Mouse (Mus musculus) neural tube, embryonic 14.5 days (tissue): ENCODE results near the gene Sdhaf2. TPM values are rescaled to one million over a fixed set of nuclear protein-coding genes. Genes with fewer than 3 reads are reported as not detected.
A peak's percentile ranks its signal among the peaks of the same experiment; 100 is the strongest.

Experiments used
- ATAC-seq: fragments of 200-750 bp; cut with Nextera tagmentation; 2 replicates; pipeline ENCODE4 v1.8.0; 2017; ENCODE audit warnings: low read depth, mild to moderate bottlenecking, moderate TSS enrichment, moderate library complexity
- H3K27ac ChIP-seq: fragments of 300-500 bp; sonication (generic); 2 replicates; pipeline ENCODE4 v1.5.1; 2014; ENCODE audit warnings: low read depth, mild to moderate bottlenecking, control low read depth, low read length, moderate library complexity, mixed read lengths
- H3K27me3 ChIP-seq: fragments of 300-500 bp; sonication (generic); 2 replicates; pipeline ENCODE4 v1.6.1; 2014; ENCODE audit warnings: low read length; ENCODE audit not compliant: control insufficient read depth, insufficient read depth
- H3K36me3 ChIP-seq: fragments of 300-500 bp; sonication (generic); 2 replicates; pipeline ENCODE4 v1.6.1; 2014; ENCODE audit warnings: low read length, mixed read lengths; ENCODE audit not compliant: control insufficient read depth, insufficient read depth
- H3K4me1 ChIP-seq: fragments of 300-500 bp; sonication (generic); 2 replicates; pipeline ENCODE4 v1.6.1; 2014; ENCODE audit warnings: low read length; ENCODE audit not compliant: control insufficient read depth, insufficient read depth
- H3K4me2 ChIP-seq: fragments of 300-500 bp; sonication (generic); 2 replicates; pipeline ENCODE4 v1.6.1; 2014; ENCODE audit warnings: mild to moderate bottlenecking, low read depth, low read length, control low read depth
- H3K4me3 ChIP-seq: fragments of 300-500 bp; sonication (generic); 2 replicates; pipeline ENCODE4 v1.5.1; 2014; ENCODE audit warnings: low read depth, low read length, control low read depth, mixed read lengths
- H3K9ac ChIP-seq: fragments of 300-500 bp; sonication (generic); replicated peaks from 2 replicates; pipeline ENCODE4 v1.6.1; 2014; ENCODE audit warnings: low read depth, mild to moderate bottlenecking, control low read depth, low read length, mixed read lengths
- H3K9me3 ChIP-seq: fragments of 300-500 bp; sonication (generic); 2 replicates; pipeline ENCODE4 v1.6.1; 2016; ENCODE audit warnings: low read length; ENCODE audit not compliant: control insufficient read depth
- WGBS: fragments of 180-500 bp; shearing (Covaris S2); extraction: QIAGEN DNeasy Blood & Tissue Kit; methylation state at CpG from one replicate; pipeline ENCODE4 v1.1.7; 2014; 5-methylcytosine and 5-hydroxymethylcytosine counted together
- polyA plus RNA-seq: library from polyadenylated mRNA; unstranded; fragments of >200 nt; fragmentation: Nextera tagmentation; extraction: Ambion mirVana; gene quantifications from 2 replicates; pipeline ENCODE4 v1.2.1, GENCODE M21; 2014

The Sdhaf2 gene
- polyA plus RNA-seq, 1 experiment from 2014 or later = 73.3 TPM

DNA sequence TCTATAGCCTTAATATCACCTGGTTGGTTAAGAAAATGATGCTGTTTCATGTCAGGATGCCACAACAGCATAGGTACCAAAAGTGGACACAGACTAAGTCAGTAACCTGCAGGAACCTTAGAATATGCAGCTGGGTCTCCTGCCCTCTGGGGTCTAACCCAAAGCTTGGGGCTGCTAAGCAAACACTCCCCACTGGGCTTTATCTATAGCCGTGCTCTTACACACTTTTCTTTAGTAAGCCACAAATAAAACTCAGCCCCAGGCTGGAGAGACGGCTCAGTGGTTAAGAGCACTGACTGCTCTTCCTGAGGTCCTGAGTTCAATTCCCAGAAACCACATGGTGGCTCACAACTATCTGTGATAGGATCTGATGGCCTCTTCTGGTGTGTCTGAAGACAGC lies 31.1 kb upstream of the Sdhaf2 start:
- WGBS = 72% methylated on average over 2 of the region's 2 CpGs
- ATAC-seq = no peak
- Histone ChIP-seq H3K27me3 (no peaks in the 10 kb centered on the region), H3K9me3 (no peaks in the 10 kb centered on the region), H3K4me3 (no peak overlapping the region), H3K4me2 (no peak overlapping the region), H3K9ac (no peak overlapping the region), H3K36me3 (peaks cover 3% of the 10 kb centered on the region; the same call in 1 of the 2 replicates), H3K4me1 (peaks cover 5% of the 10 kb centered on the region; the same call in 1 of the 2 replicates), H3K27ac (no peak overlapping the region)

DNA sequence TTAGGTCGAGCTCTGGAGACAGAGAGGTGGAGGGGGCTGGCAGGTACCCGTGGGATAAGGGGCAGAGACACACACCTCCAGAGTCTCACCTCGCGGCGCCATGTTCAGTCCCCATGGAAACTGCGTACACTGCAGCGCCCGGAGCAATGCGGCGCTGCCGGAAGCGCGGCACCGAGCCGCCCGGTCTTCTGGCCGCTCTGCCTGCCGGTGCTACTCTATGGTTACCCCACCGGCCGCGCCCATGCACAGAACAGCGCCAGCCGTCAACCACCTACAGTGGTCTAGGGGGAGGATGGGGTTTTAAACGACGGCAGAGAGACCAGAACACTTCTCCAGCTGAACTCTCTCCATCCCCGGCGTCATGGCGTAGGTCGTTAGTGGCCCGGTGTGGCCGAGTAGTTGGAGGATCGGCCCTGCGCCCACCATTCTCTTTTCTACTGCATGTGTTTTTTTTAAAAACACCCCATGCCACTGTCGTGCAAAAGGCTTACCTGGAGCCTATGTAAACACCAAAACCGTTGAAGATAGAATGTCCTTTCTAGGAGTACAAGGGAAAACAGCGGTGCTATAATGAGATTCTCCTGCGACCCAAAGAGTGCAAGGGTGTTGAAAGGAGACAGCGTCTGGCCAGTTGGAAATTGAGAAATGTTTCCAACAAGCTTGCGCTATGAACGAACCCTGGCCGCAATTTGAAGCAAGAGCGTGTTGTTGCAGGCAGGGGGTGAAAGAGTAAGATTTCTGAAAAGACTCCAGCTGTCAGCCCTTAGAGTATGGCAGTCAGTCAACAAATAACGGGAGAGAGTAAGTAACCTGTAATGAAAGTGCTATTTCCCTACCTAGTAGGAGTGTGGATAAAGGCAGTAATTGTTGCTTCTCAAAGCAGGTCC lies 29.9 kb upstream of the Sdhaf2 start, which contains the start of gene Tmem216:
TSS of gene Tmem216 (minus strand) at position 615 of the 887 bp plus-strand sequence.
- H3K9ac ChIP-seq = peak within 1 kb of the TSS; percentile 57
- peak; percentile 99 for ATAC-seq
- H3K4me2 ChIP-seq = peak within 1 kb of the TSS; percentile 64
- WGBS = 1% methylated on average over 43 of the region's 43 CpGs
- H3K36me3 ChIP-seq = peaks cover 14% of the 10 kb centered on the region
- no peaks in the 10 kb centered on the region for H3K27me3 ChIP-seq
- peak within 1 kb of the TSS; percentile 76 for H3K27ac ChIP-seq
- no peaks in the 10 kb centered on the region for H3K9me3 ChIP-seq
- peak within 1 kb of the TSS; percentile 45 for H3K4me3 ChIP-seq
- peaks cover 5% of the 10 kb centered on the region; the same call in 1 of the 2 replicates for H3K4me1 ChIP-seq

DNA sequence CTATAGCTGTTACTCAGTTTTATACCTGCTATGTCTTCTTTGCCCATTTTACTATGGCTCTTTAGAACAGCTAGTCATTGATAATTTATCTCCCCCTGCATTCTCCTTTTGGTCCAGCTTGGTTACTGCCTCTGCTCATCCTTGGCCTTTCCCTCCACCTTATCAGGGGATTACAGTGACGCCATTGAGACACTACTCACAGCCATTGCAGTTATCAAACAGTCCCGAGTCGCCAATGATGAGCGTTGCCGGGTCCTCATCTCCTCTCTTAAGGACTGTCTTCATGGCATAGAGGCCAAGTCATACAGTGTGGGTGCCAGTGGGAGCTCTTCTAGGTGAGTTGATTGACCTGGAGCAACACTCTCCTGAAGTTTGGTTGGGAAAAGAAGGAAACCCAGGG lies 13.5 kb upstream of the Sdhaf2 start:
- 96% methylated on average over 5 of the region's 5 CpGs for WGBS
- no peak overlapping the region for H3K27ac ChIP-seq
- no peaks in the 10 kb centered on the region for H3K27me3 ChIP-seq
- H3K9me3 ChIP-seq = no peaks in the 10 kb centered on the region
- no peak for ATAC-seq
- H3K9ac ChIP-seq = no peak overlapping the region
- H3K4me3 ChIP-seq = no peak overlapping the region
- no peaks in the 10 kb centered on the region for H3K4me1 ChIP-seq
- H3K4me2 ChIP-seq = no peak overlapping the region
- H3K36me3 ChIP-seq = peaks cover 65% of the 10 kb centered on the region

DNA sequence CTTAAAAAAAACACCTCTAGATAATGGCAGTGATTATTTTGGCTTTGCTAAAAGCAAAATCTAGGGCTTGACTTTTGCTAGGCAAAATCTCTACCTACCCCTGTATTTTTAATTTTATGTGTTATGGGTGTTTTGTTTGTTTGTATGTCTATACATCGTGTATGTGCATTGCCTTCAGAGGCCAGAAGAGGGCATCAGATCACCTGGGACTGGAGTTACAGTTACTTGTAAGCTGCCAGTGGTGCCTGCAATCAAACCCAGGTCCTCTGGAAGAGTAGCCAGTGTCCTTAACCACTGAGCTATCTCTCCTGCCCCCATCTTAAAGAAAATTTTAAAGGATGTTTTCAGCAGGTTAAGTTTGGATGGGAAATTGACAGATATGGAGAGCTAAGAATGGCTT lies 4.1 kb upstream of the Sdhaf2 start:
- Histone ChIP-seq H3K4me2 (no peak overlapping the region), H3K4me1 (peaks cover 14% of the 10 kb centered on the region), H3K27me3 (no peaks in the 10 kb centered on the region), H3K9me3 (no peaks in the 10 kb centered on the region), H3K9ac (no peak overlapping the region), H3K27ac (no peak overlapping the region), H3K4me3 (no peak overlapping the region), H3K36me3 (peaks cover 32% of the 10 kb centered on the region)
- no peak for ATAC-seq
- 97% methylated on average over 1 of the region's 1 CpGs for WGBS

- H3K36me3 ChIP-seq = no peaks in the 10 kb centered on the region
- WGBS = under 1% methylated on average over 70 of the region's 93 CpGs
- ATAC-seq = peak; percentile 94
Measured at GRCm38 (mm10) chr19:10525106-10525901, 638 bp downstream of the Sdhaf2 start, which contains the start of gene Cpsf7. Gene Cpsf7, plus strand, starts transcription at chr19:10525266.

GRCm38 (mm10) chr19:10524784-10525105 lies 1.2 kb downstream of the Sdhaf2 start:
- Histone ChIP-seq H3K4me2 (peak overlapping the region; percentile 80), H3K27ac (peak overlapping the region; percentile 96), H3K36me3 (no peaks in the 10 kb centered on the region), H3K4me3 (peak overlapping the region; percentile 98), H3K9ac (peak overlapping the region; percentile 98), H3K4me1 (peaks cover 17% of the 10 kb centered on the region), H3K27me3 (no peaks in the 10 kb centered on the region), H3K9me3 (no peaks in the 10 kb centered on the region)
- under 1% methylated on average over 19 of the region's 19 CpGs for WGBS
- no peak; the same call in 1 of the 2 replicates for ATAC-seq

More at GRCm38 (mm10) chr19:10525106-10525901, 638 bp downstream of the Sdhaf2 start, which contains the start of gene Cpsf7:
- H3K27ac ChIP-seq = peak within 1 kb of the TSS; percentile 96
- peak within 1 kb of the TSS; percentile 98 for H3K9ac ChIP-seq
- H3K4me3 ChIP-seq = peak within 1 kb of the TSS; percentile 98
- no peaks in the 10 kb centered on the region for H3K27me3 ChIP-seq
- H3K9me3 ChIP-seq = no peaks in the 10 kb centered on the region
- H3K4me1 ChIP-seq = peaks cover 17% of the 10 kb centered on the region
- H3K4me2 ChIP-seq = peak within 1 kb of the TSS; percentile 80

DNA sequence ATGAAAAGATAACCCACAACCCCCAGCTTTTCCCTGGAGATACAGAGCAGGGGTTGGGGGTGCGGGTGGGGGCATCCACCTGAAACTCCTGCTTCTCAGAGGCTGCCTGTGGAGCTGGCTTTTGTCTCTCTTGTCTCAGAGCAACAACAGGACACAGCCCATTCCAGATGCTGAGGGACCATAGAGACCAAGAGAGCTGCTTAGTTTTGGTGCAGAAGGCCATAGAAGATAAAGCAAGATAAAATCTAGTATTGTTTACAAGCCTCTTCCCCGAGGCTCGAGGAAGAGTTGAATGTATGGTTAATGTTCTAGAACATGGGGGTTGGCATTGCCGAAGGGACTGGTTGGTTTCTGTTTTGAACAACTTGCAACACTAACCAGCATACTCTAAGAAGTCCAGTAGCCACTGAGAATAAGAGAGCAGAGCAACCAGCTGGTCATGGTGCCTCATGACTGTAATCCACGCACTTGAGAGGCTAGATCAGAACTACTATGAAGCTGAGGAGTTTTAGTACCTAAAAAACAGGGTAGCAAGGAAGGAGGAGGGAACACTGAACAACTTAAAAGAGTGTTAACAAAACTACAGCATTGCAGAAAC lies 2.4 kb downstream of the Sdhaf2 start:
- Histone ChIP-seq H3K4me1 (peaks cover 17% of the 10 kb centered on the region), H3K9me3 (no peaks in the 10 kb centered on the region), H3K36me3 (no peaks in the 10 kb centered on the region), H3K27me3 (no peaks in the 10 kb centered on the region), H3K4me3 (no peak overlapping the region), H3K9ac (no peak overlapping the region), H3K27ac (no peak overlapping the region), H3K4me2 (no peak overlapping the region)
- no peak for ATAC-seq
- WGBS = 91% methylated on average over 5 of the region's 5 CpGs

GRCm38 (mm10) chr19:10521926-10522325 lies 4.0 kb downstream of the Sdhaf2 start:
- H3K9ac ChIP-seq = no peak overlapping the region
- no peak overlapping the region for H3K27ac ChIP-seq
- 89% methylated on average over 1 of the region's 1 CpGs for WGBS
- no peaks in the 10 kb centered on the region for H3K27me3 ChIP-seq
- H3K4me1 ChIP-seq = peaks cover 12% of the 10 kb centered on the region
- no peak for ATAC-seq
- H3K4me3 ChIP-seq = no peak overlapping the region
- no peak overlapping the region for H3K4me2 ChIP-seq
- no peaks in the 10 kb centered on the region for H3K9me3 ChIP-seq
- peaks cover 3% of the 10 kb centered on the region for H3K36me3 ChIP-seq
